Mouse (Mus musculus) heart, adult 2 months (tissue): ENCODE data around the gene Slc25a29. TPM values are rescaled to one million over a fixed set of nuclear protein-coding genes. Genes with fewer than 3 reads are reported as not detected.

Experiments
- DNase-seq, 2 experiments: peaks; one replicate each; pipeline ENCODE4 v3.0.0; 2021
- H3K27ac ChIP-seq: fragments of 200-600 bp; 2 replicates; pipeline ENCODE4 v1.8.1; 2022
- H3K27me3 ChIP-seq: fragments of 200-500 bp; 2 replicates; pipeline ENCODE4 v1.6.1; 2012; ENCODE audit warnings: mild to moderate bottlenecking, low read length, inconsistent platforms, mixed read lengths; ENCODE audit not compliant: control insufficient read depth, insufficient read depth
- H3K36me3 ChIP-seq: fragments of 200-500 bp; 2 replicates; pipeline ENCODE4 v1.6.1; 2012; ENCODE audit warnings: low read length, inconsistent platforms; ENCODE audit not compliant: control insufficient read depth, insufficient read depth
- H3K4me1 ChIP-seq: fragments of 200-500 bp; 2 replicates; pipeline ENCODE4 v1.6.1; 2011; ENCODE audit warnings: low read length; ENCODE audit not compliant: control insufficient read depth, insufficient read depth
- H3K4me3 ChIP-seq: fragments of 200-600 bp; 2 replicates; pipeline ENCODE4 v1.8.1; 2022
- H3K79me2 ChIP-seq: fragments of 200-500 bp; replicated peaks from 2 replicates; pipeline ENCODE4 v1.6.1; 2012; ENCODE audit warnings: mild to moderate bottlenecking, inconsistent platforms, low read length, moderate library complexity, mixed read lengths; ENCODE audit not compliant: control insufficient read depth, insufficient read depth
- H3K9ac ChIP-seq: fragments of 200-500 bp; 2 replicates; pipeline ENCODE4 v1.6.1; 2012; ENCODE audit warnings: low read depth, mild to moderate bottlenecking, control low read depth, inconsistent platforms, low read length, mixed read lengths
- CTCF ChIP-seq: fragments of 200-600 bp; IDR thresholded peaks from 2 replicates; pipeline ENCODE4 v1.8.1; 2022; ENCODE audit warnings: antibody characterized with exemption, mild to moderate bottlenecking, moderate library complexity
- EP300 ChIP-seq: fragments of 200-500 bp; IDR thresholded peaks from 2 replicates; pipeline ENCODE4 v1.6.1; 2011; ENCODE audit warnings: low read depth, low read length, control low read depth; ENCODE audit not compliant: insufficient read depth
- POLR2A ChIP-seq: fragments of 200-500 bp; IDR thresholded peaks from 2 replicates; pipeline ENCODE4 v1.6.1; 2011; ENCODE audit warnings: mild to moderate bottlenecking, low read depth, low read length, control low read depth; ENCODE audit not compliant: insufficient read depth
- WGBS: fragments of 180-500 bp; shearing (Covaris S2); methylation state at CpG from one replicate; pipeline ENCODE4 v1.1.7; 2018; 5-methylcytosine and 5-hydroxymethylcytosine counted together
- intact Hi-C: fragments of 180-260 bp; cut with DNase I; formaldehyde crosslinking; loops from one replicate; pipeline ENCODE4 v1.15.1; 2025
- polyA plus RNA-seq: library from polyadenylated mRNA; depleted of rRNA; stranded (reverse); fragments of >200 nt; gene quantifications from 2 replicates; pipeline ENCODE4 v1.2.3, GENCODE M21; 2012
- total RNA-seq, 2 experiments: library from RNA; stranded (reverse); gene quantifications; 2 replicates each; pipeline ENCODE4 v1.2.3; 2021

The Slc25a29 gene
- total and polyA plus RNA-seq, 3 experiments, result 8.0 to 16.8 (median 14.2) TPM

DNA sequence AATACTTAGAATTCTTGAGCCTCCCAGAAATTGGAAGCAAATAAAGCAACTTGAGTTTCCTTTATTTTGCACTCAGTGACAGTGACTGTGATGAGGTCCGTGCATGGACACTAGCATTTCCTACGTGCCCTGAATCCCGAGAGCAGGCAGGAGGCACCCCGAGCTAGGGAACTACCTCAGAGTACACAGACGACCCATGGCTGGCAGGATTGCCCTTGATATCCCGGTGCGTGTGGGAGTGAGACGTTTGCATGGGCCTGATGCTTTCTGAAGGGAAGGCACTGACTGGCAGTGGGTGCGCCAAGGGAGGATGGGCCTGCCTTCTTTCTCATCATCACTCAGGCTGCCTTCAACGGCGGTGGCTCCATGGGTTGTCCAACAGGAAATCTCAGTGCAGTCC lies 19.1 kb downstream of the Slc25a29 start:
- no peaks in the 10 kb centered on the region for H3K27me3 ChIP-seq
- WGBS, result 58% methylated on average over 11 of the region's 11 CpGs
- DNase-seq, result no peak
- intact Hi-C loops, result no loop called here
- H3K4me1 ChIP-seq, result no peaks in the 10 kb centered on the region
- no peak overlapping the region for H3K9ac ChIP-seq
- H3K4me3 ChIP-seq, result no peak overlapping the region
- H3K27ac ChIP-seq, result no peak overlapping the region
- TF ChIP-seq CTCF (no peak), EP300 (no peak), POLR2A (no peak)
- H3K36me3 ChIP-seq, result peaks cover 4% of the 10 kb centered on the region
- H3K79me2 ChIP-seq, result peaks cover 10% of the 10 kb centered on the region

DNA sequence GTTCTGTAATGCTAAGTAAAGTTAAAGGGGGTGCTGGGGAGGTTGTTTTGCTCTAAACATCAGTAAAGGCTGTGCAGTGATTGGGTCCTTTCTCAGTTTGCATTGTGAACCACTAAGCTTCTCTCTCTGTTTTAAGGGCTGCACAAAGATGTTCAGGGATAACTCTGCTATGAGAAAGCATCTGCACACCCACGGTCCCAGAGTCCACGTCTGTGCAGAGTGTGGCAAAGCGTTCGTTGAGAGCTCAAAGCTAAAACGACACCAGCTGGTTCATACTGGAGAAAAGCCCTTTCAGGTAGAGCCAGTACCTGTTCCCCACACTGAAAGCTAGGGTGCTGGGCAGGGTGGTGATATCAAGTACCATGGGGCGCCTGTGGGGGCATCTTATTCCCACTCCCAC lies 21.2 kb downstream of the Slc25a29 start:
- Histone ChIP-seq H3K27ac (no peak overlapping the region), H3K27me3 (no peaks in the 10 kb centered on the region), H3K4me3 (no peak overlapping the region), H3K4me1 (peaks cover 1% of the 10 kb centered on the region; the same call in 1 of the 2 replicates), H3K9ac (no peak overlapping the region), H3K79me2 (peaks cover 13% of the 10 kb centered on the region), H3K36me3 (peaks cover 8% of the 10 kb centered on the region)
- whole genome bisulfite sequencing, result 80% methylated on average over 6 of the region's 6 CpGs
- no peak for DNase-seq
- TF ChIP-seq POLR2A, result no peak
- TF ChIP-seq EP300, result no peak
- no peak for TF ChIP-seq CTCF
- intact Hi-C loops, result loop anchor here (5.0 kb wide), 1 partner anchor 78 kb away; the partner anchor contains the start of genes Wars and Wdr25

DNA sequence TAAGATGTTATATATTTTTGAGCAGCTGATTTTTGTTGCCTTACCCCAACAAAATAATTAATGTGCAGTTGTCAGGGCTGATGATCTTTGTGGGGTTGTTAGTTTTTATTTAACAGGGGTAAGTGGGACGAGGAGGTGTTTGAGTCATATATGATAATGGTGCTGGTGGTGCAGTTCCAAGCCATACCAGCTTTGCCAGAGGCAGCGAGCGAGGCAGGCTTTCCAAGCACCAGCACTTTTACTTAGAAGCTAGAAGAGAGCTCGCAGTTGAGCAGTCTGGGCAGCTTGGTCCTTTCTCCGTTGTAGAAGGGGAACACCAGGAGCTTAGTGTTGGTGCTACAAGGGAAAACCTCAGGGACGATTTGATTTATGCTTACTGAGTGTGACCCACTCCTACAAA lies 23.2 kb downstream of the Slc25a29 start:
- Histone ChIP-seq H3K9ac (no peak overlapping the region), H3K27ac (no peak overlapping the region), H3K79me2 (peaks cover 11% of the 10 kb centered on the region), H3K27me3 (no peaks in the 10 kb centered on the region), H3K4me3 (no peak overlapping the region), H3K36me3 (peaks cover 19% of the 10 kb centered on the region), H3K4me1 (peaks cover 7% of the 10 kb centered on the region)
- no peak for DNase-seq
- TF ChIP-seq POLR2A (no peak), EP300 (no peak), CTCF (no peak)
- intact Hi-C loops, result loop anchor here (5.0 kb wide), 1 partner anchor 80 kb away; the partner anchor contains the start of genes Wars and Wdr25
- 68% methylated on average over 6 of the region's 6 CpGs for WGBS

DNA sequence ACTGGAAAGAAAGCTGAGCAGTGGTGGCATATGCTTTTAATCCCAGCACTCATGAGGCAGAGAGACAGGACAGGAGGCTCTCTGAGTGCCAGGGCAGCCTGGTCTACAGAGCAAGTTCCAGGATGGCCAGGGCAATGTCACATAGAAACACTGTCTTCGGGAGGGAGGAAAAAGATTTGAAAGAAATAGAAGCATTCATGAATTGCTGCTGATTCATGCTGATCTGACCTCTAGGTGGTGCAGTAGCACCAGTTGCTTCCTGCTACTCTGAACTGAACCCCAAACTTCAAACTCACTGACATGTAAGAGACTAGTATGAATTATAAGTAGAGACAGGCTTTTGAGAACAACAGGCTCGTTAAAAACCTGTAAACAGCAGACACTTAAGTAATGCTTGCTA lies 24.6 kb downstream of the Slc25a29 start:
- Histone ChIP-seq H3K79me2 (peaks cover 6% of the 10 kb centered on the region), H3K9ac (no peak overlapping the region), H3K27ac (no peak overlapping the region), H3K27me3 (no peaks in the 10 kb centered on the region), H3K4me3 (no peak overlapping the region), H3K36me3 (peaks cover 29% of the 10 kb centered on the region), H3K4me1 (peaks cover 8% of the 10 kb centered on the region)
- intact Hi-C loops, result loop anchor here (2.0 to 5.0 kb wide), 2 partner anchors 24 to 81 kb away; partner anchors contain the start of genes Slc25a29, Wars and Wdr25
- DNase-seq, result no peak
- 30% methylated on average over 2 of the region's 2 CpGs for WGBS
- no peak for TF ChIP-seq POLR2A
- TF ChIP-seq CTCF, result peak; percentile 84

DNA sequence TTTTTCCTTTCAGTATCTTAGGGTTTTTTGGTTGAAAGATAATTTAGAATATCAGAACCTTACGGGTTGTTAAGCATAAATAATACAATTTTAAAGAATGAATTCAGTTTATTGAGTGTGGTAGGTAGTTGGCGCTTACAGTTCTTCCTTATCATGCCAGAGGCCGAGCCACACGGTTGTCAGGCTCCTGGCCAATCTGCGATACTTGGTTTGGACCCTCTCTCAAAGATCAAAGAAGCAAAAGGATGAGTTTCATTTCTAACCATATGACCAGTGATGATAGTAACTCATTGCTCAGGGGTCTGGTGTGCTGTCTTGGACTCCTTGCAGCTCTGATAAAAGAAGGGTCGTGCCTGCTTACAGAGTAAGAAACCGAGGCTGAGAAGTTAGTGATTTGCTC lies 25.4 kb downstream of the Slc25a29 start:
- no peak overlapping the region for H3K27ac ChIP-seq
- H3K79me2 ChIP-seq, result peaks cover 6% of the 10 kb centered on the region
- no peaks in the 10 kb centered on the region for H3K27me3 ChIP-seq
- peaks cover 8% of the 10 kb centered on the region for H3K4me1 ChIP-seq
- no peak for DNase-seq
- no peak overlapping the region for H3K4me3 ChIP-seq
- H3K36me3 ChIP-seq, result peaks cover 29% of the 10 kb centered on the region
- TF ChIP-seq CTCF, result no peak
- no peak for TF ChIP-seq EP300
- TF ChIP-seq POLR2A, result no peak
- no peak overlapping the region for H3K9ac ChIP-seq
- 54% methylated on average over 7 of the region's 7 CpGs for WGBS
- intact Hi-C loops, result loop anchor here (2.0 to 5.0 kb wide), 2 partner anchors 24 to 82 kb away; partner anchors contain the start of genes Slc25a29, Wars and Wdr25

DNA sequence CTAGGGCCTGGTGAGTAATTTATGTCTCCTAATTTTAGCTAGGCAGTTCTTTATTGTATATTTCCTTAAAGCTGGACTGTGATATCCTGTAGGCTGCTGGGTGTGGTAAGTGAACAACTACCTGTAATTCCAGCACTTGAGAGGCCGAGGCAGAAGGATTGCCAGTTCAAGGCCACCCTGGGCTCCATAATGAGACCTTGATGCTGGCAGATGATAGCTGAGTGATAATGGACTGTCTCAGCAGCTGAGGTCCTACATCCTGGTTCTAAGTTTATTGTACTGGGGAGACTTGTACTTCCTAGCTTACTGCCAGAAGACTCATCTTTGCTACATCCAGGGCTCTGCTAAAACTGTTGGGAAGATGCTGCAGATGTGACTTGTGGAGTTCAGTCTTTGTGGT lies 25.9 kb downstream of the Slc25a29 start:
- 67% methylated on average over 1 of the region's 1 CpGs for WGBS
- H3K27ac ChIP-seq, result no peak overlapping the region
- no peak for DNase-seq
- no peaks in the 10 kb centered on the region for H3K27me3 ChIP-seq
- no peak overlapping the region for H3K4me3 ChIP-seq
- intact Hi-C loops, result loop anchor here (2.0 to 5.0 kb wide), 2 partner anchors 25 to 83 kb away; partner anchors contain the start of genes Slc25a29, Wars and Wdr25
- peaks cover 8% of the 10 kb centered on the region for H3K4me1 ChIP-seq
- no peak for TF ChIP-seq POLR2A
- TF ChIP-seq EP300, result no peak
- TF ChIP-seq CTCF, result no peak
- peaks cover 29% of the 10 kb centered on the region for H3K36me3 ChIP-seq
- H3K79me2 ChIP-seq, result peaks cover 6% of the 10 kb centered on the region
- H3K9ac ChIP-seq, result no peak overlapping the region
